Mouse (Mus musculus): ENCODE data around the gene Mex3d. TPM values are rescaled to one million over a fixed set of nuclear protein-coding genes. Genes with fewer than 3 reads are reported as not detected.

Mex3d gene
- polyA plus RNA-seq, 1 experiment = 17.2 TPM

DNA sequence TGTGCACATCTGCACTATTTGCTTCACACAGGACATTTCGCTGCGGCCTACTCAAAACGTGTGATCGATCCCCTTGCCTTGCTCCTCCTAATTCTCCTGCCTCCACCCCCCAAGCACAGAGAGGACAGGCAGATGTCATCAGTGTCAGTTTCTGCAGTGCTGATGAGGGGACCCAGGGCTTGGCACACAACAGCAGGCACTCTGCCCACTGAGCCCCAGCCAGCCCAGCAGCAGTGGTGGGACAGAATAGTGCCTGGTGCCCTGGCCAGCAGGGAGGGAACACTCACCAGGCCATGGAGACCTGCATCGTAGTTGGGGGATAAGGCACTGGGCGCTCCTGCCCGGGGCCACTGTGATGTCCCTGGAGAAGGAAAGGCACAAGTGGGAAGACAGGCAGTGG is 28.1 kb upstream of the Mex3d start:
- no peak for DNase-seq (ENCODE audit: extremely low spot score in 1 of 2, low spot score in 1 of 2)

DNA sequence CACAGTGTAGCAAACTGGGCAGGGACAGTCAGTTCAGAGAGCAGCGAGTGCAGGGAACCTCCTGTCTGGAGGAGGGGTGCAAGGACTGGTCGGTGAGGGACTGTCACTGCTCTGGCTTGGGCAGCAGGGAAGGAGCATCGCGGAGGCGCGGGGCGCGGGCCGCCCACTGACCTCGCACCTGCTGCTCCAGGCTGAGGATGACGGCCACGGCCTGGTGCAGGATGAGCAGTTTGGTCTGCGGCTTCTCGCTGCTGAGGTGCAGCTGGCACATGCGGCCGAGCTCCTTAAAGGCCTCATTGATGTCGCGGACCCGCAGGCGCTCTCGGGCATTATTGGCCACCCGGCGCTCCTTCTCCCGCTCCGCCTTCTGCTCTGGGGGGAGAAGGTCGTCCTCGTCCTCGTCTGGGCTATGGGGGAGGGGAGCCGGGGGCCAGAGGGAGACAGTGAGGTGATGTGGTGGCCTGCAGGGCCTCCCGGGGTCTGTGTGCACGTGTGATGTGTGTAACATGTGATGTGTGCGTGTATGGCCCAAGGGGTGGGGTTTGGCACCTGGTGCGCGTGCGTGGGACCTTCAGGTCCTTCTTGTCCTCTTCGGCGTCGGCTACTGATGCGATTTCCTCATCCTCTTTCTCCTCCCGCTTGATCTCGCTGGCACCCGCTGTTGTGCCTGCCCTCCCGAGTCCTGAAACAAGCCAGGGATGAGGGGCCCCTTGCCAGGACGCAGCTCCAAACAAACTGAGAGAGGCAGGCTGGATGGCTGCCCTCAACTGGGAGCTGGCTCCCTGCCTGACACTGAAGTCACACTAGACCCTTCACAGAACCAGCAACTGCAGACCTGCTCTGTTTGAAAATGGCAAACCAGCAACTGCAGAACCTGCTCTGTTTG is 25.4 kb upstream of the Mex3d start:
- DNase-seq (ENCODE audit: extremely low spot score in 1 of 2, low spot score in 1 of 2) = peak in 1 of 2 experiments; percentile 75

DNA sequence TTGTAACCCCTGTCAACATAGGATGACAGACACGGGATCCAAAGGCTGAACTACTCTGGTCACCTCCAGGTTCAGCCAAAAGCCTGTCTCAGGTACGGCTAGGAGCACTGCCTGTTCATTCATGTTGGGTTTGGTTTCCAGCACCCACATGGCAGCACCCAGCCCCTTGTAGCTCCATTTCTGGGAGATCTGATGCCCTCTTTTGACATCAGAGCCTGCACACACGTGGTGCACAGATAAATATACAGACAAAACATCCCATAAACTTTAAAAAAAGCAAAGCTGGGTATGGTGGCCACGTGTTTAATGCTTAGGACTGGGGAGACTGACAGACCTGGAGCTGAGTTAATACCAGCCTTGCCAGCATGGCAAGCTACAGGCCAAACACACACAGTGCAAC is 20.5 kb upstream of the Mex3d start:
- DNase-seq (ENCODE audit: extremely low spot score in 1 of 2, low spot score in 1 of 2) = no peak

DNA sequence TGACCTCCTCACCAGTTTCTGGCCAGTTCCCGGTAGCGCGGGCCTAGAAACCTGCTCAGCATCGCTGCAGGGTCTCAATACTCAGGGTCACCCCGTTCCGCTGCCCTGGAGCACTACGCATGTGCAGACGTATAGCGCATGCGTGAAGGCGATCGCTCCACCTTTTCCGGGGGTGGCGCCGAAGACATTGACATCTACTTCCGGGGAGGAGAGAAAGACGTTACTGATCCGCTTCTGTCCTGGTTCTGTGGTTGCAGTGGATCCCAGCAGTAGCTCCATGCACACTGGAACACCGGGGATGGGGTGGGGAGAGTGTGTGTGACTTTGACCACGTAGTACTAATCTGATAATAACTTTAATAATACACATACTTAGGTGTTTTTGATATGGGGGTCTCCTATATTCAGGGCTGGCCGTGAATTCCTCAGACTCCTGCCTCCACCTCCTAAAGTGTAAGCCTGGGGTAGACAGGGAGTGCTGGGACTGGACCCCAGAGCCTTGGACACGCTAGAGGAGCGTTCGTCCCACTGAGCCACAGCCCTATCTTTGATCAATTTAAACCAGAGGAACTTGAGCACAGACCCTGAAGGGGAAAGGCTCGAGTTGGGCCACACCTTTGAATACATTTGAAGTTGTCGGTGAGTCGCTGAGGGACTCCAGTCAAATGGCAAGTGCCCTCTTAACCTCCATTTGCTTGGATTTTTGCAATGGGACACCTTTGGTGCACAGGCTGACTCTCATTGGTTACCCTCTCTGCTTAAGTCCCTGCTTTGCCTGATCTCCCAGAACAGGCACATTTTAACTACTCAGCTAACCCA is 19.4 kb upstream of the Mex3d start, which contains the start of gene Uqcr11:
TSS of gene Uqcr11 (minus strand) at position 147 of the 818 bp plus-strand sequence.
- peak; percentile 90 to 96 for DNase-seq (ENCODE audit: extremely low spot score in 1 of 2, low spot score in 1 of 2)

DNA sequence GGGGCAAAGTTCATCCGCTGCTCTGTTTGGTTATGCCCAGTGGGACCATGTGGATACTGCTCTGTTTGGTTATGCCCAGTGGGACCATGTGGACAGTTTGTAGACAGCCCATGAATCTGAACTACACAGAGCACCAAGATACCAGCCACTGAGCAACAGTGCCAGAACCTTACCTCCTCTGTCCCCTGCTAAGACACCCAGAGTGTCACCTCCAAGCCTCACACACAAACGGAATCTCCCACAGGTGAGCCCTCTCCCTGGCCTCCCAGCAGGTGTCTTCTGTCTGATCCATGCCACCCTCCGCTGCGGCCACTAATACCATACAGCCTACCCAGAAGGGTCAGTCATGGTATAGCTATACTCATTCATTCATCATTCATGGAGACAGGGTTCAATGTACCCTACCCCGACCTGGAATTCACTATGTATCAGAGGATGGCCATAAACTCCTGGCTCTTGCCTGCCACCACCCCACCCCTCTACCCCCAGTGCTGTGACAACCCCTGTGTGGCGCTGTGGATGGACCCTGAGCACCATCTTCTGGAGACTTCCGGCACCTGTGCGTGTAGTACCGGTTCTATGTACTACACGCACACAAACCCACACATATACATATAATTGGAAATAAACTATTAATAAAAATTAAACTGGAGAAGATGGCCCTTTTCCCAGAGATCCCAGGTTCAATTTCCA is 18.2 kb upstream of the Mex3d start:
- DNase-seq (ENCODE audit: extremely low spot score in 1 of 2, low spot score in 1 of 2) = no peak

DNA sequence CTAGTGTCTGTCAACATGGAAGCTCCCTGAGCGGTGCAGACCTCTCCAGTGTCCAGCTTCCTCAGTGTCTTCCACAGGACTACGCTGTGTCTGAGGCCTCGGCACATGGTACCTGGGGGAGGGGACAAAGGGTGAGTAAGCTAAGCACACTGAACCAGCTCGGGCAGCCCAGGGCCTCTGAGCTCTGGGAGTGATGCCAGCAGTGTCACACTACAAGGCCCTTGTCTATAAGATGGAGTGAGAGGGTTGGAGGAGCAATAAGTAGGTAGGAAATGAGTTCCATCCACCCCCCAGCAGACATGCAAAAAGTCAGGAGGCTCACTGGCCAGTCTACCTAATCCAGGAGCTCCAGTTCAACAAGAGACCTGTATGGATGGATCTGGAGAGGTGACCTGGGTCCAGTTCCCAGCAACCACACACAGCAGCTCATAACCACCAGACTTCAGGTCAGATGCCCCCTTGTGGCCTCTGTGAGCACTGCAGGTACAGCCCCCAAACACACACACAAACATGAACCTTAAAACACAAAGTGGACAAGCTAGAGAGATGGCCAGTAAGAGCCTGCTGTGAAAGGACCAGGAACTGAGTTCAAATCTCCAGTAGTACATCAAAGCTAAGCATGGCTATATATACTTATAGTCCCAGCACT is 15.7 kb upstream of the Mex3d start:
- no peak for DNase-seq (ENCODE audit: extremely low spot score in 1 of 2, low spot score in 1 of 2)

DNA sequence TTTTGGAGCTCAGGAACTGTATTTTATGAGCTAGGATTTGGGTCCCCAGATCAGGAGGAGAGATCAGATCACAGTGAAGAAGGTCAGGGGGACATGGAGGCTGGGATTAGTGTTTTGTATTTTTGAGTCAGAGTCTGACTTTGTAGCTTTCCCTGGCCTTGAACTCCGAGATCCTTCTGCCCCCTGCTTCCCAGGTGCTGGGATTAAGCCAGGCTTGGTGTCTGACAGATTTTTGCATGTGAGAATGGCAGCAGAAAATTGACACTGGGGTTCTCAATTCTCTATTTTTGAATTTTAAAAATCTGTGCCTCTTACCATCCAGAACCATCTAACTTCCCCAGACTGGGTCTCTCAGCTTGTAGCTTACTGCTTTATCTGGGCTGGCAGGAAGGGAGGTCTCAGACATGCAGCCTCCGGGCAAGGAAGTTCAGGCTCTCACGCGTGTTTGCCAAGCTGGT is 13.3 kb upstream of the Mex3d start:
- no peak for DNase-seq (ENCODE audit: extremely low spot score in 1 of 2, low spot score in 1 of 2)

DNA sequence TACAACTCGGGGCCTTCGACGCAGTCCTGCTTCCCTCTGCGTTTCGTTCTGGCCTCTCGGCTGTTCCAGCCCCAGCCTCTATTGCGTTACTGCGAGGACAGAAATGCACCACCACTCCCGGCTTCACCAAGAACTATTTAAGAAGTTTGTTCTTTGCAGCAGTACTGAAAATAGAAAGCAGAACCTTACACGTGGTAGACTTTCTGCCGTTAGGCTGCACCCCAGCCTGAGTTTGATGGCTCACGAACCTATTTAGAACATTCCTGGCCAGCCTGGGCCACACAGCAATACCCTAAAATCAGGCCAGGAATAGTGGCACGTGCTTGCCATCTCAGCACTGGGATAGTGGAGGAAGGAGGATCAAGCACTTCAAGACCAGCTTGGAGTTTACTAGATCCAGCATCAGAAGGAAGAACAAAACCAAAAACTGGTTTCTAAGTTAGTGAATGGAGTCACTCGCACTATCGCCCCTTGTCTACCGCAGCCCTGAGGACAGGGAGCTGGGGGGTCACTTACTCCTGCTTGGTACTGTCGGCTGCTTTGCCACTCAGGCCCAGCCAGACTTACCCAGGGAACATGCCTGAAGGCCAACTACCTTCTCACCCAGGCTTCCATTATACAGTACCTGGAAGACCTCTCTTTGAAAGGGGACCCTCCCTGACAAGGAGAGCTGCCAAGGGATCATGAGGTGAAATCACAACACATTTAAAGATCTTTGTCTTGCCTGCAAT is 12.7 kb upstream of the Mex3d start:
- DNase-seq (ENCODE audit: extremely low spot score in 1 of 2, low spot score in 1 of 2) = no peak

DNA sequence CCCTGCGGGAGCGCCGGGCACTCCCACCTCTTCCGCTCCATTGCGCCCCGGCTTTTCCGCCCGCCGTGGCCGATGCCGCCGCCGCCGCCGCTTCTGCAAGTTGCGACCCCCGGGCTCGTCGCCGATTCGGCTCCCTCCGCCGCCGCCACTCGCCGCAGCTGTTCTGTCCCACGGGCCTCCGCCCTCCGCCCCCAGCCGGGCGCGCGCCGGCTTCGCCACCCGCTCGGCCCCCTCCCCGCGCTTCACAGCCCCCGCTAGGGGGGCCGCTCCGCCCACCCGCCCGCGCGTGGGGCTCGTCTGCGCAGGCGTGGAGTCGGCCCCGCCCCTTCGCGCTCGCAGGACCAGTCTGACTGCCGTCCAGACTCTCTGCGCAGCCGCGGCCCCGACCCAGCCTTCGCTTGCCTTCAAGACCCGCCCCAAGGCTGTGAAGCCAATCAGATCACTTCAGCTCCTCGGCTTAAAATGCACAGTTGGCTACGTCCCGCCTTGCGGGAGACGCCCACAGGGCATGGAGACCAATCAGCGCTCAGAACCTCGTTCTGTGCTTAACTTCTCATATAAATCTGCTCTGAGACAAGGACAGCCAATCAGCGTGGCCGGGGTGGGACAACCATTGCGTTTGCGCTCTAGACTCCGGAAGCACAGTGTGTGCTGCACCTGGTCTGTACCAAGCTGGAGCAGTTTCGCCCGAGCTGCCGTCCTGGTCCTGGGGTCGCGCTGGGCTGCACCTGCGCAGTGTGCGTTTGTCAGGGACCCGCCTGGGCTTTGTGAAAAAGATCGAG is 11.9 kb upstream of the Mex3d start, which contains the start of gene Mbd3:
TSS of gene Mbd3 (minus strand) at position 360 of the 782 bp plus-strand sequence.
- peak; percentile 99 to 100 for DNase-seq (ENCODE audit: extremely low spot score in 1 of 2, low spot score in 1 of 2)

DNA sequence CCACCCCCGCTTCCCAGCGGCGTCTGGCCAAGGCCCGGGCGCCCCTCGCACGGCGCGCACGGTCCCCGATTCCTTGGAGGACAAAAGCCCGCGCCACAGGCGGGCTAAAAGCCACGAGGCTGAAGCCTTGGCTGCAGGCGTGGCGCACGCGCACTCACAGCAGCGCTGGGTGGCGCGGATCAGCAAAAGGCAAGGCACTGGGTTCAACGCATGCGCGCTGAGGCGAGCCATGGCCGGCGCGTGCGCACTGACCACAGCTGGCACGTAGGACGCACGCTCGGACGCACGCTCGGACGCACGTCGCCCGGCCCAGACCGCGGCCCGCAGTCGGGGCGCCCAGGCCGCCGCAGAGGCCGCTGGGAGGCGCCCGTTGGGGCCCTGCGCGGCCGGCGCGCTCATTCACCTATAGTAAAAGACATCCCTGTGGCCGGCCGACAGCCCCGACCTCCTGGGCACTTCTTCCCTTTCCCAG is 11.3 kb upstream of the Mex3d start:
- DNase-seq (ENCODE audit: extremely low spot score in 1 of 2, low spot score in 1 of 2) = peak; percentile 94 to 98

DNA sequence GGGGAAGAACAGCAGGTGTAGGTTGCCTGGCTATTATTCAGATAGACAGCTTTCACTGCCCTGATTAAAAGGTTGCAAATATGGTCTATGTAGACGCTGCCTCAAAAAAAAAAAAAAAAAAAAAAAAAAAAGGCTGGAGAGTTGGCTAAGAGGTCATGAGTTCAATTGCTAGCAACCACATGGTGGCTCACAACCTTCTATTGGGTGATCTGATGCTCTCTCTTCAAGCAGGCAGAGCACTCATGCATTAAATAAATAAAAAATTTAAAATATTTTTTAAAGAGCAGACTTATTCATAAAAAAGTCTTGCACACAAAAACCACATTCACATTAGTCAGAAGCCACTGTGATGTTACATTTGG is 10.7 kb upstream of the Mex3d start:
- no peak for DNase-seq (ENCODE audit: extremely low spot score in 1 of 2, low spot score in 1 of 2)

DNA sequence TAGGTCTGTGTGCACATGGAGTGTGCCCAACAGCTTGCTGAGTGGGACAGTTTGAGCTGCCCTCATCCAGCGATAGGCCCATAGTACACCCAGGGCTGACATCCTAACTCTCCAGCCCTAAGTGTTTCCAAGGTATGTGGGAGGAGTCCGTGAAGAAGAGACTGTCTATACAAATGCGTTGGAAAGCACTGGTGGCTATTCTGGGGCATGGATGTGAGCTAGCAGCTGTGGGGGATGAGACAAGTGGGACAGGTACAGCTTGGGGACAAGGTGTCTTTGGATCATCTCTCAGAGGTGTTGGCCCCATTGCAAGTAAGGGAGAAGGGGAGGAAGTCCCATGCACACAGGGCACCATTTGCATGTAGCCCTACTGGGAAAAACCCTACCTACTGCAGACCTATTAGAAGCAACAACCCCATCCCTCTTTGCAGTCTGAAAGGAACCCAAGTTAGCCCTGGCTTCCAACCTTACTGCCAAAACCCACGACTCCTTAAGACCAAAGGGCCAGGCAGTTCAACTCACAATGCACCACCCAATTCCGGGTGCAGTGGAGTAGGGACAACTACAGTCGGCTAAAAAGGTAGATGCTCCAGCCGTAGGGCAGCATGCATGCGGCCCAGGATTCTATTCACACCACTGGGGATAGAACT is 10.2 kb upstream of the Mex3d start:
- no peak for DNase-seq (ENCODE audit: extremely low spot score in 1 of 2, low spot score in 1 of 2)

DNA sequence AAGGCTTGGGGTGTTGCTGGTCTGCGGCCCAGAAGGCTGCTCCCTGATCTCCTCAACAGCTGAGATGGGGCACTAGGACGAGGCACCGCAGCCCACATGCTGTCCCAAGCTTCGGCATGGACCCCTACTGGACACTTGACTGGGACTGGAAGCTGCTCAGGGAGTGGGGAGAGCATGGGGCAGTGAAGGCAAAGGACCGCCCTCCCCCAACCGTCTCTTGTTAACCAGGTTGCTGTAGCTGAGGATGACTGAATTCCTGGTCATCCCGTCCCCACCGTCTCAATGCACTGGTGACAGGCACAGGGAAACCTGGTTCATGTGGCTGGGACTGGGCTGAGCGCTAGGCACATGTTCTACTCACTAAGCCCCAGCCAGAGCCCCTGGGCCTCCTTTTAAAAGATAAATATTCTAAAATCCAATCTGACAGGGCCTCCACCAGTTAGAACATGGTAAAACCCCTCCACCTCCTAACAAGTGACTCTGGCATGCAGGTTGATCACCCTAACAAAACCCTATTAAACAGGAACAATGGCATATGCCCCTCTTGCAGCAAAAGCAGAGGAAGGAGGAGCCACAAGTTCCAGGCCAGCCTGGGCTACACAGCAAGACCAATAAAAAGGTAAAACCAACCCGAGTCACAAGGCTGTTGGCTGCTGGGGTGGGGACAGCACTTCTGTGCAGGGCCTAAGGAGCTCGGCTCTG is 9.5 kb upstream of the Mex3d start:
- DNase-seq (ENCODE audit: extremely low spot score in 1 of 2, low spot score in 1 of 2) = no peak

DNA sequence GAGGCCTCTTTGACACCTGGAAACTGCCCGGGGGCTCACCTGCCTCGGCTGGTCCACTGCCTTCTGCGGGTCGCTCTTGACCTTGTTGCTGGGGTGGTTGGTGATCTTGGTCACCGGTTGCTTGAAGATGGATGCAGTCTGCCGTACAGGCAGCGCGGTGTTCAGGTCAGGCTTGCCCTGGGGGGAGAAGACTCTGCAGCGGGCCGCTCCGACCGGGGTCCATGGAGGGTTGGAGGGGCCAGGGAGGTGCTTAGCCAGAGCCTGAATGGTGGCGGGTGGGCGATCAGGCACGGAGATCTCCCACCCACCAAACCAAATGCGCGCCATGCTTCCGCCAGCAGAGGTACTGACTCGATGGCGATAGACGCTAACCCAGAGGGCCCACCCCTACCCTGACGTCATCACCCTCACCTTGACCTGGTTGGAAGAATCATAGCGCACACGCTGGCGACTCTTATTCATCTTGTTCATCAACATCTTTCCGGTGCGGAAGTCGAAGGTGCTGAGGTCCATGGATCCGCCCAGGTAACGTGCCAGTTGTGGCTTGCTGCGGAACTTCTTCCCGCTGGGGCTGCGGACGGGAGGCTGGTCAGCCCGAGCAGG is 7.7 kb upstream of the Mex3d start:
- DNase-seq (ENCODE audit: extremely low spot score in 1 of 2, low spot score in 1 of 2) = no peak

DNA sequence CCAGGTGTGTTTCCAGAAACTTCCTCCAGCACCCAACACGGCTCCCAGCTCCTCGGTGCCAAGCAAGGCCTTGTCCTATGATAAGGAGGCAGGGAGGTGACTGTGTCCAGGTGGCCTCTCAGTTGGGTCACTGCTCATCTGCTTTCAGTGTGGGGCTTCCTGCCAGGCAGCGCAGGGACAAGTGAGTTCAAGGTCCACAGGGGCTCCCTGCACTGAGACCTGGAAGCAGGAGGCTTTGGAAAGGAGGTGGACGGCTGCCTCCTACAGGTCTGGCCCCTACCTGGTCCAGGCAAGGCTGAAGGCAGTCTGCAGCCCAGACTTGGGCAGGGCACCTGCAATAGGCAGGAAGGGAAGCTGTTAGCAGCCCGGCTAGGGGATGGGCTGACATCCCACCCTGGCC is 5.2 kb upstream of the Mex3d start:
- no peak for DNase-seq (ENCODE audit: extremely low spot score in 1 of 2, low spot score in 1 of 2)

DNA sequence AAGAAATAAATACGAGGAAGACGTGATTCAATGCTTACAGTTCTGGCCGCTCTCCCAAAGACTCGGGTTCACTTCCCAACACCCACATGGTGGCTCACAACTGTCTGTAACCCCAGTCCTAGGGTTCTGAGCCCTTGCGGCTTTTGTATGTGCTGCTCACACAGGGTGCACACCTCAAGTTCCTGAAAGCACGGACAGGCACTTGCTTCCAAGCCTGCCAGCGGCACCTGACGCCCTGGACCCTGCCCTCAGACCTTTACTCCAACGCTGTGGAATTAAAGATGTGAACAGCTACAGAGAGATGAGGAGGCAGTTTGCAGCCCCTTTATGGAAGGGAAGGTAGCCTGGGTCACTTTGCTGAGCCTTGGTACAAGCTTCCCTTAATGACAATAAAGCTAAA is 3.2 kb upstream of the Mex3d start:
- DNase-seq (ENCODE audit: extremely low spot score in 1 of 2, low spot score in 1 of 2) = no peak

DNA sequence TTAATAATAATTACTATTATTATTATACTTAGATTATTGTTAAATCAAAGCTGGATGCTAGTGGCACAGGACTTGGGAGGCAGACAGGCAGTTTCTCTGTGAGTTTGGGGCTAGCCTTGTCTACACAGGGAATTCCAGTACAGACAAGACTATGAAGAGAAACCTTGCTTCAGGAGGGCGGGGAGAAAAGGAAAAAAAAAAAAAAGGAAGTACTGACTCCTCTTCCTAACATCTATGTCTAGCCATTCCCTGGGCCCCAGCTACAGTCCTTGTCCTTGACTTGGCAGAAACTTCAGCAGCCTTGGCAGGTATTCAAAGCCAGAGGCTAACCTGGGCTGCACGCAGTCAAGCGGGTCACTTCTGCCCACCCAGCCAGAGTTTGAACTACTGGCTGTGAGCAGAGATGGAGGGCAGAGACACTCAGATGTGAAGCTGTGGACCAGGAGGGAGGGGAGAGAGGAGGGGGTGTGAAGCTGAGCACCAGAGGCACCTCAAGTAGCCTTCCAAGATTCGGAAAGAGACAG is 1.8 kb upstream of the Mex3d start:
- DNase-seq (ENCODE audit: extremely low spot score in 1 of 2, low spot score in 1 of 2) = no peak
